Mouse (Mus musculus) forebrain, embryonic 11.5 days (tissue): ENCODE data around the gene Prune1. TPM values are rescaled to one million over a fixed set of nuclear protein-coding genes. Genes with fewer than 3 reads are reported as not detected.

Source experiments
- ATAC-seq: fragments of 200-750 bp; cut with Nextera tagmentation; replicated peaks from 2 replicates; pipeline ENCODE4 v1.8.0; 2017; ENCODE audit warnings: moderate TSS enrichment; ENCODE audit not compliant: low FRiP score
- DNase-seq: peaks from one replicate; pipeline ENCODE4 v3.0.0-alpha.2; 2017; ENCODE audit warnings: low spot score
- H3K27ac ChIP-seq: fragments of 300-500 bp; sonication (generic); 2 replicates; pipeline ENCODE4 v1.5.1; 2014; ENCODE audit warnings: low read depth, low read length
- H3K27me3 ChIP-seq: fragments of 300-500 bp; sonication (generic); 2 replicates; pipeline ENCODE4 v1.6.1; 2014; ENCODE audit warnings: mild to moderate bottlenecking, low read length, mixed read lengths; ENCODE audit not compliant: control insufficient read depth, insufficient read depth
- H3K36me3 ChIP-seq: fragments of 300-500 bp; sonication (generic); 2 replicates; pipeline ENCODE4 v1.6.1; 2014; ENCODE audit warnings: mild to moderate bottlenecking, low read length, moderate library complexity, mixed read lengths; ENCODE audit not compliant: control insufficient read depth, insufficient read depth
- H3K4me1 ChIP-seq: fragments of 300-500 bp; sonication (generic); replicated peaks from 2 replicates; pipeline ENCODE4 v1.6.1; 2014; ENCODE audit warnings: low read length, mixed read lengths; ENCODE audit not compliant: control insufficient read depth, insufficient read depth
- H3K4me2 ChIP-seq: fragments of 300-500 bp; sonication (generic); 2 replicates; pipeline ENCODE4 v1.6.1; 2014; ENCODE audit warnings: low read depth, mild to moderate bottlenecking, low read length, moderate library complexity, mixed read lengths; ENCODE audit not compliant: severe bottlenecking
- H3K4me3 ChIP-seq: fragments of 300-500 bp; sonication (generic); 2 replicates; pipeline ENCODE4 v1.5.1; 2014; ENCODE audit warnings: low read depth, low read length
- H3K9ac ChIP-seq: fragments of 300-500 bp; sonication (generic); 2 replicates; pipeline ENCODE4 v1.6.1; 2014; ENCODE audit warnings: low read length
- H3K9me3 ChIP-seq: fragments of 300-500 bp; sonication (generic); 2 replicates; pipeline ENCODE4 v1.6.1; 2016; ENCODE audit warnings: low read length, mixed read lengths; ENCODE audit not compliant: control insufficient read depth
- WGBS: fragments of 180-500 bp; shearing (Covaris S2); extraction: QIAGEN DNeasy Blood & Tissue Kit; methylation state at CpG from one replicate; pipeline ENCODE4 v1.1.7; 2014; 5-methylcytosine and 5-hydroxymethylcytosine counted together
- polyA plus RNA-seq: library from polyadenylated mRNA; unstranded; fragments of >200 nt; fragmentation: Nextera tagmentation; extraction: Ambion mirVana; gene quantifications from 2 replicates; pipeline ENCODE4 v1.2.1, GENCODE M21; 2014

Gene Prune1
- polyA plus RNA-seq, 1 experiment from 2014 or later = 26.4 TPM

GRCm38 (mm10) chr3:95294718-95295117 lies 12.8 kb upstream of the Prune1 start:
- no peak overlapping the region for H3K27ac ChIP-seq
- H3K36me3 ChIP-seq = no peaks in the 10 kb centered on the region; the same call in 1 of the 2 replicates
- no peaks in the 10 kb centered on the region for H3K9me3 ChIP-seq

GRCm38 (mm10) chr3:95294316-95294715 lies 12.4 kb upstream of the Prune1 start:
- H3K4me1 ChIP-seq = no peaks in the 10 kb centered on the region
- WGBS = 88% methylated on average over 7 of the region's 7 CpGs
- H3K27me3 ChIP-seq = no peaks in the 10 kb centered on the region
- H3K36me3 ChIP-seq = no peaks in the 10 kb centered on the region; the same call in 1 of the 2 replicates
- DNase-seq = no peak
- no peak overlapping the region for H3K9ac ChIP-seq
- no peaks in the 10 kb centered on the region for H3K9me3 ChIP-seq
- no peak for ATAC-seq
- no peak overlapping the region for H3K4me2 ChIP-seq
- H3K27ac ChIP-seq = no peak overlapping the region
- H3K4me3 ChIP-seq = no peak overlapping the region

More at GRCm38 (mm10) chr3:95294718-95295117, 12.8 kb upstream of the Prune1 start:
- no peak for DNase-seq
- no peak overlapping the region for H3K4me2 ChIP-seq
- ATAC-seq = no peak
- no peak overlapping the region for H3K4me3 ChIP-seq
- WGBS = 87% methylated on average over 5 of the region's 5 CpGs
- H3K4me1 ChIP-seq = no peaks in the 10 kb centered on the region
- no peak overlapping the region for H3K9ac ChIP-seq
- H3K27me3 ChIP-seq = no peaks in the 10 kb centered on the region

- no peak for DNase-seq
- WGBS = 90% methylated on average over 11 of the region's 11 CpGs
- Histone ChIP-seq H3K27ac (no peak overlapping the region), H3K9ac (no peak overlapping the region), H3K36me3 (no peaks in the 10 kb centered on the region; the same call in 1 of the 2 replicates), H3K27me3 (no peaks in the 10 kb centered on the region), H3K4me2 (no peak overlapping the region), H3K4me3 (no peak overlapping the region), H3K4me1 (no peaks in the 10 kb centered on the region), H3K9me3 (no peaks in the 10 kb centered on the region)
- no peak for ATAC-seq
Measured at GRCm38 (mm10) chr3:95293537-95293936, 11.7 kb upstream of the Prune1 start.

DNA sequence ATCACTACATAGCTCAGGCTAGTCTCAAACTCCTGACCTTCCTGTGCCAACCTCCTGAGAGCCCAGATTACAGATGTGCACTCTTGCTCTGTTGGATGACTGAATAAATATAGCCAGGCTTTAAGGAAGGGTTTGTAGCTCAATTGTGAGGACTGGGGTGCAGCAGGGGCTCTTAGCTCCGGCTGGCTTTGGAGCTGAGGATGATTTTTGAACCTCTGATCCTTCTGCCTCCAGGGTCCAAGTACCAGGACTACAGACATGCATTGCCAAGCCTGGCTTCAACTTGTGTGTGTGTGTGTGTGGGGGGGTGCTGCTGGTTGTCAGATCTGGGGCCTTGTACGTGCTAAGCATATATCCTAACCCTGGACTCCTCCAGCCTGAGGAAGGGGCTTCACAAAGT lies 11.0 kb upstream of the Prune1 start:
- 88% methylated on average over 2 of the region's 2 CpGs for WGBS
- DNase-seq (no peak), ATAC-seq (no peak)
- Histone ChIP-seq H3K9ac (no peak overlapping the region), H3K4me2 (no peak overlapping the region), H3K27ac (no peak overlapping the region), H3K27me3 (no peaks in the 10 kb centered on the region), H3K9me3 (no peaks in the 10 kb centered on the region), H3K4me3 (no peak overlapping the region), H3K4me1 (no peaks in the 10 kb centered on the region), H3K36me3 (no peaks in the 10 kb centered on the region; the same call in 1 of the 2 replicates)

- Histone ChIP-seq H3K4me2 (no peak overlapping the region), H3K9ac (no peak overlapping the region), H3K27ac (no peak overlapping the region), H3K27me3 (no peaks in the 10 kb centered on the region), H3K9me3 (no peaks in the 10 kb centered on the region), H3K4me1 (no peaks in the 10 kb centered on the region), H3K36me3 (no peaks in the 10 kb centered on the region; the same call in 1 of the 2 replicates), H3K4me3 (no peak overlapping the region)
- 91% methylated on average over 4 of the region's 4 CpGs for WGBS
- no peak for DNase-seq
- no peak for ATAC-seq
Measured at GRCm38 (mm10) chr3:95291041-95291440, 9.2 kb upstream of the Prune1 start.

DNA sequence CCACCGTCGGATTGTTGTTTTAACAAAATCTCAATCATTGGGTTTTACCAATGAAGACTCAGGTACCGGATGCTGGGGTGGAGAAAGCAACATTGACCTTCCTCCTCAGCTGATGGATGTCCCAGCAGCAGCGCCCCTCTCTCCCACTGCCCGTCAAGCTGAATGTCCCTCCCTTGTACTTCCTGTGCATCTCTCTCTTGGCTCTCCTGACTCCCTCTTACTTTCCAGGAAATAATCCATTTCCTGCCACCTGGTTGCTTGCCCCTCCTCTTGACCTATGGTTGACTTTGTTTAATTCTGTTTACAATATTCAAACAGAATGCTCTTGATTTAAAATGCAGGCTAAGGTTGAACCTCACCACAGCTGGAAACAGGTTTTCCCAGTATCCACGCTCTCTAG lies 8.3 kb upstream of the Prune1 start:
- 79% methylated on average over 6 of the region's 6 CpGs for WGBS
- Histone ChIP-seq H3K27me3 (no peaks in the 10 kb centered on the region), H3K4me3 (no peak overlapping the region), H3K27ac (no peak overlapping the region), H3K9ac (no peak overlapping the region), H3K9me3 (no peaks in the 10 kb centered on the region), H3K4me2 (no peak overlapping the region), H3K4me1 (no peaks in the 10 kb centered on the region), H3K36me3 (no peaks in the 10 kb centered on the region; the same call in 1 of the 2 replicates)
- no peak for DNase-seq
- no peak for ATAC-seq

GRCm38 (mm10) chr3:95289419-95289818 lies 7.5 kb upstream of the Prune1 start:
- H3K9ac ChIP-seq = no peak overlapping the region
- H3K4me3 ChIP-seq = no peak overlapping the region
- no peaks in the 10 kb centered on the region for H3K27me3 ChIP-seq
- DNase-seq = no peak
- 93% methylated on average over 4 of the region's 4 CpGs for WGBS
- no peak for ATAC-seq
- no peaks in the 10 kb centered on the region for H3K4me1 ChIP-seq
- no peak overlapping the region for H3K27ac ChIP-seq
- no peak overlapping the region for H3K4me2 ChIP-seq
- H3K9me3 ChIP-seq = no peaks in the 10 kb centered on the region
- H3K36me3 ChIP-seq = no peaks in the 10 kb centered on the region; the same call in 1 of the 2 replicates

DNA sequence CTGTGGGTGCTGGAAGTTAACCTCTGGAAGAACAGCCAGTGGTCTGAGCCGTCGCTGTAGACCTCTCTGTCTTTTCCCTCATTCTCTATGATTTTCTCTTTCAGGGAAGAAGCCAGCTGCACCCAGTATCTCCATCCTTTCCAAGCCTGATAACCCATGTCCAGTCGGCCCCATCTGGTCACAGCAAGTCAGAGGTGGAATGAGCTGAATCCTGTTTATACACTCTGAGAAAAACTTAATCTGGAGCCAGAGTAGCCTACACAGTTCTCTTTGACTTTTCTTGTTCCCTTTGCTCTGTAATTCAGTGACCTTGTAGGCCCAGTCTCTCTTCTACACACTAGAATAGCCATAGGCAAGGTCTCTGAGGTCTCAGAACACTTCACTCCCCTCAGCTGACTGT lies 5.7 kb upstream of the Prune1 start:
- Histone ChIP-seq H3K27ac (no peak overlapping the region), H3K9ac (no peak overlapping the region), H3K4me3 (no peak overlapping the region), H3K4me1 (peaks cover 6% of the 10 kb centered on the region), H3K27me3 (no peaks in the 10 kb centered on the region), H3K36me3 (no peaks in the 10 kb centered on the region), H3K4me2 (no peak overlapping the region), H3K9me3 (no peaks in the 10 kb centered on the region)
- DNase-seq (no peak), ATAC-seq (no peak)
- WGBS = 92% methylated on average over 3 of the region's 3 CpGs

- WGBS = 87% methylated on average over 7 of the region's 7 CpGs
- ATAC-seq = no peak
- Histone ChIP-seq H3K36me3 (no peaks in the 10 kb centered on the region), H3K9me3 (no peaks in the 10 kb centered on the region), H3K4me3 (no peak overlapping the region), H3K4me1 (peaks cover 6% of the 10 kb centered on the region), H3K4me2 (no peak overlapping the region), H3K27me3 (no peaks in the 10 kb centered on the region), H3K27ac (no peak overlapping the region), H3K9ac (no peak overlapping the region)
- no peak for DNase-seq
Measured at GRCm38 (mm10) chr3:95286510-95286909, 4.6 kb upstream of the Prune1 start.
